Mouse (Mus musculus) kidney, embryonic 14.5 days (tissue): ENCODE results near the gene Tnn. TPM values are rescaled to one million over a fixed set of nuclear protein-coding genes. Genes with fewer than 3 reads are reported as not detected.
A peak's percentile ranks its signal among the peaks of the same experiment; 100 is the strongest.

Experiments
- ATAC-seq: fragments of 200-750 bp; cut with Nextera tagmentation; 2 replicates; pipeline ENCODE4 v1.8.0; 2017; ENCODE audit warnings: moderate number of reproducible peaks, mild to moderate bottlenecking, moderate TSS enrichment, moderate library complexity; ENCODE audit not compliant: low FRiP score, low TSS enrichment
- H3K27ac ChIP-seq: fragments of 300-500 bp; sonication (generic); 2 replicates; pipeline ENCODE4 v1.5.1; 2014; ENCODE audit warnings: low read depth, mild to moderate bottlenecking, low read length, moderate library complexity, mixed read lengths
- H3K27me3 ChIP-seq: fragments of 300-500 bp; sonication (generic); 2 replicates; pipeline ENCODE4 v1.6.1; 2014; ENCODE audit warnings: mild to moderate bottlenecking, low read length; ENCODE audit not compliant: control insufficient read depth, insufficient read depth
- H3K36me3 ChIP-seq: fragments of 300-500 bp; sonication (generic); 2 replicates; pipeline ENCODE4 v1.6.1; 2014; ENCODE audit warnings: low read length, mixed read lengths; ENCODE audit not compliant: control insufficient read depth, insufficient read depth
- H3K4me1 ChIP-seq: fragments of 300-500 bp; sonication (generic); 2 replicates; pipeline ENCODE4 v1.6.1; 2014; ENCODE audit warnings: low read length, mixed read lengths; ENCODE audit not compliant: control insufficient read depth, insufficient read depth
- H3K4me2 ChIP-seq: fragments of 300-500 bp; sonication (generic); replicated peaks from 2 replicates; pipeline ENCODE4 v1.6.1; 2014; ENCODE audit warnings: low read depth, mild to moderate bottlenecking, low read length
- H3K4me3 ChIP-seq: fragments of 300-500 bp; sonication (generic); 2 replicates; pipeline ENCODE4 v1.5.1; 2014; ENCODE audit warnings: mild to moderate bottlenecking, low read length
- H3K9ac ChIP-seq: fragments of 300-500 bp; sonication (generic); 2 replicates; pipeline ENCODE4 v1.6.1; 2014; ENCODE audit warnings: low read depth, mild to moderate bottlenecking, low read length, moderate library complexity
- H3K9me3 ChIP-seq: fragments of 300-500 bp; sonication (generic); 2 replicates; pipeline ENCODE4 v1.6.1; 2016; ENCODE audit warnings: low read length; ENCODE audit not compliant: control insufficient read depth
- WGBS: fragments of 180-500 bp; shearing (Covaris S2); extraction: QIAGEN DNeasy Blood & Tissue Kit; methylation state at CpG from one replicate; pipeline ENCODE4 v1.1.7; 2014; 5-methylcytosine and 5-hydroxymethylcytosine counted together
- polyA plus RNA-seq: library from polyadenylated mRNA; unstranded; fragments of >200 nt; fragmentation: Nextera tagmentation; extraction: Ambion mirVana; gene quantifications from 2 replicates; pipeline ENCODE4 v1.2.1, GENCODE M21; 2014

Gene Tnn
- polyA plus RNA-seq, result 0.28 and 0.31 TPM in 2 replicates

DNA sequence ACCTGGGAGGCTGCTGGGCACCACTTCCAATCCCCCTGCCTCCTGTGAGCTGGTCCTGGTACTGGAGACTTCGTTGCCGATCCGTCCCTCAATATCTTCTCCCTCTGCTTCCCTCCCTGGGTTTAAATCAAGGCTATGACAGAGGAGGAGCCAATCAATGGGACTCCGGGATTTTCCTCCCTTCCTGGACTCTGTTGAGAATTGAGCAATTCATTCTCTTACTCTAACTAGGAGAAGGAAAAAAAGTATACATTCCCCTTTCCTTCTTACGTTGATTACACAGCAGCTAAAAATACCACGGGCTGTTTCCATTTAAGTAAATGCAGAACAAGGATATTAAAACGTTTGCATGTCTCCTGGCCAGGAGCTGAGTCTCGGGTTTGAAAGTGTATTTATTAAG lies at the start of gene Tnn:
Gene Tnn (minus strand): TSS at position 101 of the 400 bp plus-strand sequence.
- no peak for ATAC-seq
- H3K9me3 ChIP-seq, result no peaks in the 10 kb centered on the region
- no peak within 1 kb of the TSS for H3K27ac ChIP-seq
- no peaks in the 10 kb centered on the region for H3K4me1 ChIP-seq
- H3K36me3 ChIP-seq, result no peaks in the 10 kb centered on the region
- no peak within 1 kb of the TSS for H3K9ac ChIP-seq
- no peak within 1 kb of the TSS for H3K4me2 ChIP-seq
- 66% methylated on average over 8 of the region's 8 CpGs for WGBS
- no peak within 1 kb of the TSS for H3K4me3 ChIP-seq
- no peaks in the 10 kb centered on the region for H3K27me3 ChIP-seq

DNA sequence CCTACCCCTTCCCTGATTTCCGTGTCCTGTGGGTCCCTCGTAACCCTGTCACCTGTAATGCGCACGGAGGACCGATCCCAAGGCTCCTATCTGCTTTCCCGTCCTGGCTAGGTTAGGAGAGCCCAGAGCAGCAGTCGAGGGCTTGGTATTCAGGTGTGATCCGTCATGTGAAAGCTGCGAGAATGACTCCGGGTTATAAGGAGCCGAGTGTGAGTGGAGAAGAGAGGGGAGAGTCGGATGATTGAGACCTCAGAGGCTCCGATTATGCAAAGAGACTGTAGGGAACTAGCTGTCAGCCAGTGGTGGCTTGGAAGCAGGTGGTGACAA lies 41.9 kb upstream of the Tnn start:
- Histone ChIP-seq H3K4me2 (peak overlapping the region; percentile 79), H3K9me3 (no peaks in the 10 kb centered on the region), H3K36me3 (peaks cover 29% of the 10 kb centered on the region), H3K27me3 (no peaks in the 10 kb centered on the region), H3K4me1 (0 out of 2 replicates have a peak, but pooled peaks cover 3% of the 10 kb centered on the region), H3K4me3 (peak overlapping the region; percentile 92), H3K9ac (peak overlapping the region; percentile 86), H3K27ac (peak overlapping the region; percentile 73; the same call in 1 of the 2 replicates)
- 0% methylated on average over 13 of the region's 13 CpGs for WGBS
- no peak for ATAC-seq

DNA sequence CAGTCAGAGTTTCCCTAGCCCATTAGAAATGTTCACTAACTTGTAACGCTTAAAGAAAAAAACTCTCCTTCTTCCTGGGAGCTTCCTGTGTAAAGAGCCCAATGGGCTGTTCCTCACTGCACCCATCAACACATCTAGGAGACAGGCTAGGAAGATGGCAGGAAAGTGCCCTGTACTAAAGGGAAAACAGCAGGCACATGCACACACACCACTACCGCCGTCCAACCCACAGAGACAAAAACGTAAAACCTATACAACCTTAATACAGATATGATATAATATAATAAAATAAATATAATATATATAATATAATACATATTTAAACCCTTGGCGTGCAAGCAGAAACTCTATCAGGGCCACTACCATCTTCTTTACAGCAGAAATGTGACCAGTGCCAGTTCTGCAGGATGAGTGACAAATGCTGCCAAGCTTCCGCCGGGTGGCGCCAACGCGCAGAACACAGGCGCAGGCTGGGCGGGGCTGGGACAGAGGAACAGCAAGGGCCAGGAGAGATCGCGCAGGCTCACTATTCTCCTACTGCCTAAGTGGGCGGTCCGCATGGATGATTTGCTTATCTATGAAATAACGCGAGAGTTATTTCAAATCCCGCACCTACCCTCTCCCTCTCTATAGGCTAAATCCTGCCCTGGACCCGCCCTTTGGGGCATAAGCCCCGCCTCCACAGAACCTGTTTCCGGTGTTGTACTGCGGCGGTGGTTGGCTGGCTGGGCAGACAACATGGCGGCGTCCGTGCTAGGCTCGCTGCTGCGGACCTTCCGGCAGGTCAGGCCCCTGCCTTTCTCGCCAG lies 41.4 kb upstream of the Tnn start, which contains the start of gene Mrps14:
Gene Mrps14 (plus strand): TSS at position 687 of the 808 bp plus-strand sequence.
- ATAC-seq, result peak; percentile 100
- Histone ChIP-seq H3K4me2 (peak within 1 kb of the TSS; percentile 79), H3K27ac (peak within 1 kb of the TSS; percentile 73; the same call in 1 of the 2 replicates), H3K4me3 (peak within 1 kb of the TSS; percentile 92), H3K36me3 (peaks cover 23% of the 10 kb centered on the region), H3K4me1 (0 out of 2 replicates have a peak, but pooled peaks cover 3% of the 10 kb centered on the region), H3K9me3 (no peaks in the 10 kb centered on the region), H3K9ac (peak within 1 kb of the TSS; percentile 86), H3K27me3 (no peaks in the 10 kb centered on the region)
- WGBS, result 6% methylated on average over 31 of the region's 31 CpGs

DNA sequence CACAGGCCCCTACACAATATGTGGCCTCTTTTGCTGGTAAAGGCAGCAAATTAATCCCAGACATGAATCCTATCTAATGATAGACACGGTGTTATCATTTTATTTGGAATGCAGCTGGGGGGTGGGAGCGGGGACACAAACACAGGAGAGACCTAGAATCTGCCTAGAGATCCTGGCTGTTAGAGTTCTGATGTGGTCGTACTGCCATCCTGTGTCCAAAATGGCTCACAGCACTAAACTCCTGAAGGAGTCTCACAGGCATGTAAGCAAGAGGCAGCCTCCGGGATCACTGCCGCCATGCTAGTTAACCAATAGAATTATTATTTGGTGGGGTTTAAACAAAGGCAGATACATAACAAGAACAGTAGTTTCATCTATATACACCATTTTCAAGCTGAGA lies 31.1 kb upstream of the Tnn start:
- Histone ChIP-seq H3K27me3 (no peaks in the 10 kb centered on the region), H3K4me3 (no peak overlapping the region), H3K4me2 (no peak overlapping the region), H3K27ac (no peak overlapping the region), H3K9me3 (no peaks in the 10 kb centered on the region), H3K9ac (no peak overlapping the region), H3K4me1 (no peaks in the 10 kb centered on the region), H3K36me3 (no peaks in the 10 kb centered on the region)
- peak; percentile 86 for ATAC-seq
- 23% methylated on average over 5 of the region's 5 CpGs for WGBS

DNA sequence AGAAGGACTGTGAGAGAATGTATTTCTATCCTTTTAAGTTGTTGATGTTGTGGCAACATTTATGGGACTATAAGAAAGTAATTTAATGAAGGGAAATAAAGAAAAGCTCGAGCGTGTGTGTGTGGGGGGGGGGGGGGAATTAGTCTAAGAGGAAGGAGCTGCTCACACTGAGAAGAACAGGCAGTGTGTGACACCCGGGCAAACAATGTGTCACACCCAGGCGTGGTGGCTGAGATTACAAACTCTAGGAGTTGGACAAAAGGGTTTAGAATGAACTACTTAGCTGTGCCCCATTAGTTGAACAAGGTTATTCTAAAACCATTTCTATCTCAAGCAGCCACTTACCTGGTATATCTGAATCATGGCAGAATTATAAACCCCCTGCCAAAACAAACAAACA lies 27.8 kb upstream of the Tnn start:
- ATAC-seq, result no peak
- Histone ChIP-seq H3K9me3 (no peaks in the 10 kb centered on the region), H3K27ac (no peak overlapping the region), H3K4me3 (no peak overlapping the region), H3K4me1 (no peaks in the 10 kb centered on the region), H3K4me2 (no peak overlapping the region), H3K9ac (no peak overlapping the region), H3K27me3 (no peaks in the 10 kb centered on the region), H3K36me3 (no peaks in the 10 kb centered on the region)
- WGBS, result 57% methylated on average over 4 of the region's 4 CpGs

DNA sequence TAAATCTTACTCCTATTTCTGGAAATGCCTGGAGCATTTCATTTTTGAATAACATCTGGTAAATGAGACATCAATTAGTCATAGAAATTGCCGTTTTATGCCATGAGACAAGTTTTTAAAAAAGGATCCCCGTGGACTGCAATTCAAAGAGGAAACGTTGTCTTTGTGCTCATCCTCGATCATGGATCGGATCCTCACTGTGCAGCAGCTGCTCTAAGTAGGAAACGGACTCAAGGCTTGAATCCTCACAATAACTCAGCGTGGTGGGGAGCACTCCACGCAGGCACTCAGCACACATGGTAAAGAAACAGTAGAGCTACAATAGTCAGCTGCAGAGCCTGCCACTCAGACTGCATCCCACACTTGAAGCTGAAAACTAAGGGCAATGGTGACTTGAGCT lies 23.5 kb upstream of the Tnn start:
- no peaks in the 10 kb centered on the region for H3K9me3 ChIP-seq
- WGBS, result 78% methylated on average over 8 of the region's 8 CpGs
- no peaks in the 10 kb centered on the region for H3K27me3 ChIP-seq
- no peak overlapping the region for H3K4me3 ChIP-seq
- ATAC-seq, result no peak
- no peaks in the 10 kb centered on the region for H3K36me3 ChIP-seq
- H3K9ac ChIP-seq, result no peak overlapping the region
- no peaks in the 10 kb centered on the region for H3K4me1 ChIP-seq
- no peak overlapping the region for H3K4me2 ChIP-seq
- H3K27ac ChIP-seq, result no peak overlapping the region

DNA sequence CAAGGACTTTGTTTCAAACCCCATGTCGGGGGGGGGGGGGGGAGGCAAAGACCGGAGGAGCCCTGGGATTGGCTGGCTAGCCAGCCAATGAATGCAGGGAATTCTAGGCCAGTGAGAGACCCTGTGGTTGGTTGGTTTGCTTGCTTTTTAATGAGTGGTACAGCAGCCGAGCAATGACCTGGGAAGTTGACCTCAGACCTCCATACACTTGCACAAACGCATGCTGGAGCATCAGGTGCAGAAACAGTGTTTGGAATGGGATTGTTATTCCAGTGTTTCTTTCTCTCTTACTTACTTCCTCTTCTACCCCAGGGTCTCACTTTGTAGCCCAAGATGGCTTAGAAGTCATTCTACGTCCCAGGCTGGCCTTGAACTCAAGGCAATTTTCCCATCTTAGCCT lies 13.2 kb upstream of the Tnn start:
- 54% methylated on average over 3 of the region's 5 CpGs for WGBS
- Histone ChIP-seq H3K27me3 (no peaks in the 10 kb centered on the region), H3K4me2 (no peak overlapping the region), H3K4me3 (no peak overlapping the region), H3K9ac (no peak overlapping the region), H3K36me3 (no peaks in the 10 kb centered on the region), H3K4me1 (no peaks in the 10 kb centered on the region), H3K9me3 (no peaks in the 10 kb centered on the region), H3K27ac (no peak overlapping the region)
- ATAC-seq, result no peak

DNA sequence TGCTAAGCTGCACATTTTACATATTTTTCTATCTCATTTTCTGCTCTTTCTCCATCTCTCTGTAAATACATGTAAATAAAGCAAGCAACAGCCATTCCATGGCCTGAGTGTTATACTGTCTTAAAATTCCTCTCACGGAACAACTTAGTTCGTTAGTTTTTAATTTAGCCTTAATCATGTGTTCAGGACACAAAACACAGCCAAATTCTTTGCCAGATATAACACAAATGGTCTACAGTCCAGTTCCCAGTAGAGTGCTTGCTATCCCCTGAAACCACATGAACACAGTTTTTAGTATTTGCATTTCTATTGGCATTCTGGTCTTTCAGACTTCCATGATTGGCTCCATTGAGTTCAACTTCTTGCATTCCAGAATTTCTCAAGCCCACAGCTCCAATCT lies 4.8 kb upstream of the Tnn start:
- no peaks in the 10 kb centered on the region for H3K36me3 ChIP-seq
- no peak for ATAC-seq
- H3K9ac ChIP-seq, result no peak overlapping the region
- 93% methylated on average over 2 of the region's 2 CpGs for WGBS
- no peak overlapping the region for H3K4me2 ChIP-seq
- H3K4me3 ChIP-seq, result no peak overlapping the region
- no peaks in the 10 kb centered on the region for H3K9me3 ChIP-seq
- H3K27ac ChIP-seq, result no peak overlapping the region
- H3K27me3 ChIP-seq, result no peaks in the 10 kb centered on the region
- no peaks in the 10 kb centered on the region for H3K4me1 ChIP-seq

DNA sequence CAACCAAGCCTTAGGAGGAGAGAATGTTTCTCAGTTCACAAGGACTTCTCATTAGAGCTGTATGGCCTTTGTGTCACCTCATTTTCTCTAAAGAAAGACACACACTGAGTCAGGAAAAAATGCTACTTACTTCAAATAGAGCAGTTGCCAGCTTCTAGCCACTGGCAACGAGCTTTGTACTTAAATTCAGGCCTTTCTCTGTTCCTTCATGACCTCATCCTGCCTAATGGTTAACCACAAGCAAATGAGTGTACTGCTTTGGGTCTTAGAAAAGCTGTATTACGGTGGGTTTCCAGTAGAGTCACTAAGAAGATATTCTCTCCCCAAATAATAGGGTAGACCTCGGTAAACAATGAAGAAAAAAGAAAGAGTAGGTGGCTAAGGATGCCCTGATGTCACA lies 2.7 kb downstream of the Tnn start:
- ATAC-seq, result no peak
- no peaks in the 10 kb centered on the region for H3K4me1 ChIP-seq
- H3K4me3 ChIP-seq, result no peak overlapping the region
- no peaks in the 10 kb centered on the region for H3K9me3 ChIP-seq
- no peak overlapping the region for H3K27ac ChIP-seq
- no peak overlapping the region for H3K4me2 ChIP-seq
- H3K27me3 ChIP-seq, result no peaks in the 10 kb centered on the region
- H3K36me3 ChIP-seq, result no peaks in the 10 kb centered on the region
- WGBS, result 72% methylated on average over 3 of the region's 3 CpGs
- no peak overlapping the region for H3K9ac ChIP-seq
